Mouse (Mus musculus): ENCODE results near the gene 2310061I04Rik. TPM values are rescaled to one million over a fixed set of nuclear protein-coding genes. Genes with fewer than 3 reads are reported as not detected.

2310061I04Rik gene
- total RNA-seq, 2 experiments from 2014 or later, result 58.9 to 59.3 TPM

GRCm38 (mm10) chr17:35915538-35916296, 18.5 kb upstream of the 2310061I04Rik start:
- peak overlapping the region; percentile 100 for H3K27ac ChIP-seq
- DNase-seq (ENCODE audit: extremely low spot score in 1 of 2, low spot score in 2 of 2), result no peak
- intact Hi-C loops (cut with DNase I), result loop anchor here (5.0 kb wide), 1 partner anchor 78 kb away; the partner anchor contains the start of gene Tubb5
- peak overlapping the region; percentile 75 for H3K4me3 ChIP-seq
- TF ChIP-seq CTCF (IDR thresholded peaks at IDR 0.05), result no peak

GRCm38 (mm10) chr17:35914975-35915374, 17.7 kb upstream of the 2310061I04Rik start:
- H3K4me3 ChIP-seq, result peak overlapping the region; percentile 75
- TF ChIP-seq CTCF (IDR thresholded peaks at IDR 0.05), result peak; percentile 6; the same call in 1 of the 2 replicates
- DNase-seq (ENCODE audit: extremely low spot score in 1 of 2, low spot score in 2 of 2), result no peak
- intact Hi-C loops (cut with DNase I), result loop anchor here (5.0 kb wide), 1 partner anchor 78 kb away; the partner anchor contains the start of gene Tubb5
- no peak overlapping the region for H3K27ac ChIP-seq

DNA sequence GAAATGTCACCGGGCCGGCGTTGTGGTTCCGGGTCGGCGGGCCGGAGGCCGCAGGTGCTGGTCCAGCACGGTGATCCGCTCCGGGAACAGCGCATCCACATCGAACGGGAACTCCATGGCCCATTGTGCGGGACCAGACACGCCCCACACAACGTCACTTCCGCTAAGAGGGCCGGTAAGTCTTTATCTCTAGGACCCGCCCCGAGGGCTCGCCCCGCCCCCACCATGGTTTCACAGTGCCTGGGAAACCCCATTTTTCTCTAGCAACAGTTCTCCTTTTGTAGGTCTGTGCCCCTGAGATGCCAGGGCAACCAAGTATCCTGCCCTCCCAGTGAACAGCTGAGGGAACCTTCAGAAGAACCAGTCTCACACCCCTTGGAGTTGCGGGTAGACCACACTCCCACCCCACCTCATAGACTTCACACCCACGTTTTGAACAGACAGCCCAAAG, 12.7 kb upstream of the 2310061I04Rik start, which contains the start of gene Atat1:
Gene Atat1, minus strand, starts transcription at position 157 of the 451 bp plus-strand sequence.
- DNase-seq (ENCODE audit: extremely low spot score in 1 of 2, low spot score in 2 of 2), result peak; percentile 90 to 91
- Histone ChIP-seq H3K27ac (peak within 1 kb of the TSS; percentile 81), H3K4me3 (peak within 1 kb of the TSS; percentile 59)
- no peak for TF ChIP-seq CTCF (IDR thresholded peaks at IDR 0.05)
- intact Hi-C loops (cut with DNase I), result no loop called here

DNA sequence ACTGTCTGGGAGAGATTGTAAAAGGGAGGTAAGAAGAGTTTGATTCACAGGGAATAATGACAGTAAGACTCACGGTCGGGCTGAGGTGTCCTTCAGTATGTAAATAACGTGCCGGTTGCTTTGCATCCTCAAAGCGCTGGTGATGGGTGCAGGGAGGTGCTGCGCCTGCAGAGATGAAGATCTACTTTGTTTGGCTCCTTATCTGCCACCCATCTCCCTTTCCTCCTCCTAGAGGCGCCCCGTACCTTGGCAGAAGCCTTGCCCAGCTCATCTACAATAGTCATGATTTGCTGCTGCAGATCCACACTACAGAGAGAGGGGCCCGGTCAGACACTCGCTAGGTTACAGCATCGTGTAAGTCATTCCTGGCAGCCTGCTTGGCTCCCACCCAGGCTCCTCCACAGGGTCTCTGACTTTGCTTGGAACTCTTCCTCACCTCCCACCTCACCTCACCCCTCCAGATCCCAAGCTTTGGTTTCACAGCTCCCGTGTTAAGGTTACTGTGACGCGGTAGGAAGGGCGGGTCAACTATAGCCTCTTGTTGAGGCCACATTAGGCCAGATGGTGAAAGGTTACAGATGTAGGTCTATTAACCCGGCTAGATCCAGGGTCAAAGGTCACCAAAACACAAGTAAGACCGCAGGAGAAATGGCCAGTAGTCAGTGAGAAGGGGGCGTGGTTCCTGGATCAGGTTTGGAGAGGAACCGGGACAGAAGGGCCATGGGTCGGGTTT, 12.1 kb upstream of the 2310061I04Rik start:
- no peak for TF ChIP-seq CTCF (IDR thresholded peaks at IDR 0.05)
- peak overlapping the region; percentile 59 for H3K4me3 ChIP-seq
- H3K27ac ChIP-seq, result peak overlapping the region; percentile 81
- DNase-seq (ENCODE audit: extremely low spot score in 1 of 2, low spot score in 2 of 2), result no peak
- intact Hi-C loops (cut with DNase I), result no loop called here

GRCm38 (mm10) chr17:35907609-35908008, 10.4 kb upstream of the 2310061I04Rik start:
- TF ChIP-seq CTCF (IDR thresholded peaks at IDR 0.05), result peak; percentile 35
- DNase-seq (ENCODE audit: extremely low spot score in 1 of 2, low spot score in 2 of 2), result no peak
- Histone ChIP-seq H3K4me3 (no peak overlapping the region), H3K27ac (no peak overlapping the region)
- intact Hi-C loops (cut with DNase I), result no loop called here

DNA sequence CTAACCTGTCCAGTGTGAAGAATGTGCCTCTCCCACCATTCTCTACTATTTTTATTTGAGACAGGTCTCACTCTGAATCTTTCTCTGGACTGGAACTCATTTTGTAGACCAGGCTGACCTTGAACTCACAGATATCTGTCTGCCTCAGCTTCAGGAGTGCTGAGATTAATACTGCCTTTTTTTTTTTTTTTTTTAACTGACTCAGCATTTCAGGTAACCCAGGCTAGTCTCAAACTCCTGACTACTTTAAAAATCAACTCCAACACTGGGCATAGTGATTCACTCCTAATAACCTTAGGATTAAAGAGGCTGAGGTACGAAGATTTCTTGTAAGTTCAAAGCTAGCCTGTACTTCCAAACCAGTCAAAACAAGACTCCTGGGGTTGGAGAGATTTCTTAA, 8.4 kb upstream of the 2310061I04Rik start:
- intact Hi-C loops (cut with DNase I), result no loop called here
- no peak for DNase-seq (ENCODE audit: extremely low spot score in 1 of 2, low spot score in 2 of 2)
- no peak for TF ChIP-seq CTCF (IDR thresholded peaks at IDR 0.05)

GRCm38 (mm10) chr17:35903992-35904355, 6.7 kb upstream of the 2310061I04Rik start:
- intact Hi-C loops (cut with DNase I), result no loop called here
- Histone ChIP-seq H3K4me3 (no peak overlapping the region), H3K27ac (no peak overlapping the region)
- no peak for DNase-seq (ENCODE audit: extremely low spot score in 1 of 2, low spot score in 2 of 2)
- no peak for TF ChIP-seq CTCF (IDR thresholded peaks at IDR 0.05)

More for the DNA sequence above, 8.4 kb upstream of the 2310061I04Rik start:
- Histone ChIP-seq H3K27ac (no peak overlapping the region), H3K4me3 (no peak overlapping the region)

DNA sequence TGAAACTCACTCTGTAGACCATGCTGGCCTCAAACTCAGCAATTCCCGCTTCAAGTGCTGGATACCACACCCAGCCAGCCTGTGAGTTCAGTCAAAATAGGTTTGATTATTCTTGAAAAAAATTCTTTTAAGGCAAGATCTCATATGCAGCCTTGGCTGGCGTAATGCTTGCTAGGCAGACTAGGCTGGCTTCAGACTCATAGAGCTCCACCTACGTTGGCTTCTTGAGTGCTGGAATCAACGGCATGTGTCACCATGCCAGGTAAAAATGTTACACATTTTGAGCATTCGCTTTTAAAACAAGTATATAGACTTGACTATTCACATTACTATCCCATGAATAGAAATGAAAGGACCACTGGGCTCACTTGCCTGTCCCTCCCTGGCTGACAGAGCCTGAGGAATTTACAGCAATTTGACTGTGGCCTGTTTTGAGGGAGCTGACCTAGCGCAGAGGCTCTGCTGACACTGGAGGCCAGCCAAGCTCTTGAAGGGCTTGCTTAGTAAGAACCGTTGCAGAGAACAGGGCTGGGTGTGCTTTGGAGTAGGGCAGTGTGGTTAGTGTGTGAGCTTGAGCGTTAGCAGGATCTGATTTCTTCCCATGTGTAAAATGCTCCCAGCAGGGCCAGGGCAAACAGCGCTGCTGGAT, 6.2 kb upstream of the 2310061I04Rik start:
- Histone ChIP-seq H3K4me3 (no peak overlapping the region), H3K27ac (no peak overlapping the region)
- DNase-seq (ENCODE audit: extremely low spot score in 1 of 2, low spot score in 2 of 2), result no peak
- no peak for TF ChIP-seq CTCF (IDR thresholded peaks at IDR 0.05)
- intact Hi-C loops (cut with DNase I), result no loop called here

DNA sequence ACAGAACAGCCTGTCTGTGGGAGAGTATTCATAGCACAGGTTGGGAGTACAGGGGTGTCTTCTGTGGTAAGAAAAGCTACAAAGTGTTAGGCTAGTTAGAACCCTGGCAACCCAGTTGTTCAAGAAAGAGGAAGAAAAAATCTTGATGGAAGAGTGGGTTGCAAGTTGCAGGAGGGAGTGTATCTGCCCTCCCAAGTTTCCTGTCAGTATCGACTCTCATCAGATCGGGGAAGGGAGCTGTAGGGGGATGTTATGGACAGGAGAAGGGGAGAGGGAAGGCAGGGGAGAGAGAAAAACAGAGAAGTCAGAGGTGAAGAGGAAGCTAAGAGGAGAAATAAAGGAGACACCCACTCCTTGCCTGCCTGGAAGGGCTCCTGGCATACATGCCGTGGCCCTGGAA, 3.4 kb upstream of the 2310061I04Rik start:
- DNase-seq (ENCODE audit: extremely low spot score in 1 of 2, low spot score in 2 of 2), result no peak
- intact Hi-C loops (cut with DNase I), result no loop called here
- no peak for TF ChIP-seq CTCF (IDR thresholded peaks at IDR 0.05)
- H3K27ac ChIP-seq, result no peak overlapping the region; the same call in 1 of the 2 replicates
- no peak overlapping the region for H3K4me3 ChIP-seq

DNA sequence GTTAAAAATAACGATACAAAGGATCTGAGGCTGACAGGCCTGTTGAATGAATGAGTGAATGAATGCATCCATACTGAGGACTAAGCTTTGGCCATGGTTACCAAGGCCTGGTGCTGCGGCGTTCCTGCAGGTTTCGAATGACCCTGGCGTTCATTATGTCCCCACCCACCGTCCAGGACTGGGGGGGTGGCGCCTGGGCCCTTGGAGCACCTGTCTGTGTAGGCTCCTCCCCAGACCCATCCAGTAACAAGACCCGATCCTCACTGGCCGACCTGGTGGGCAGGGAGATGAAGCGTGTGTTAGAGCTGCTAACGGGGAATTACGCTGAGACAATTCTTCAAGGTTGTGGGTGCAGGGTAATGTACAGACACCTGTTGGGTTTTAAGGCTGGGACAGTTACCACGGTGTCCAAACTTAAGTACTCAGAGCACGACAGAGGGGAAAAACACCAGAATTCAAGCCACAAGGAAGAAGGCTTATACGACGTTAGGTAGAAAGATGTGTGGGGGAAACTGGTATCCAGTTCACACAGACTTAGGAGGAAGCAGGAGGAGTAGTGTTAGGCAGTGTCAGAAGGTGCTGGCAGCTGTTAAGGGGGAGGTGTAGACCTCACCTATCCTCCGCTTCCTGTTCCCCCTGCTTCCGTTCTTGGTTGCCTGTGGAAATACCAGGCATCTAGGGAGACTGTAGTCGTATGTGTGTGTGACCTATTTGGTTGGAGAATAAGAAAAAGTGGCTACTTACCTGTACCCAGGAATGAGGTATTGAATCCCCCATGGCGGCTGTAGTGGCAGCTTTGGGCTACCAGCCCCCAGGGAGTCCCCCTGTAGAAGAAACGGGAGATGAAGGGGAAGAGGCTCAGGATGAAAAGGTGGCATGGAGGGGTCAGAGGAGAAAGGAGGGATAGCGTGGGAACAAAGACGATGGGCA, 678 bp upstream of the 2310061I04Rik start:
- no peak for TF ChIP-seq CTCF (IDR thresholded peaks at IDR 0.05)
- no peak for DNase-seq (ENCODE audit: extremely low spot score in 1 of 2, low spot score in 2 of 2)
- Histone ChIP-seq H3K27ac (peak overlapping the region; percentile 94), H3K4me3 (peak overlapping the region; percentile 89)
- intact Hi-C loops (cut with DNase I), result no loop called here

- no peak for TF ChIP-seq CTCF (IDR thresholded peaks at IDR 0.05)
Measured at GRCm38 (mm10) chr17:35887725-35888124, 9.5 kb downstream of the 2310061I04Rik start.

More at GRCm38 (mm10) chr17:35887725-35888124, 9.5 kb downstream of the 2310061I04Rik start:
- no peak overlapping the region for H3K4me3 ChIP-seq
- no peak overlapping the region for H3K27ac ChIP-seq
- intact Hi-C loops (cut with DNase I), result no loop called here
- DNase-seq (ENCODE audit: extremely low spot score in 1 of 2, low spot score in 2 of 2), result no peak

Data from left cerebral cortex, adult 2 months (tissue).